Mouse (Mus musculus) C2C12 (cell line): ENCODE data around the gene Nup205.

ENCODE experiments used
- CEBPB ChIP-seq: IDR thresholded peaks from one replicate; pipeline ENCODE4 v1.6.1; 2011; ENCODE audit warnings: low read depth, mild to moderate bottlenecking, control low read depth, moderate library complexity
- CTCF ChIP-seq: IDR thresholded peaks from one replicate; pipeline ENCODE4 v1.5.1; 2011; ENCODE audit not compliant: control insufficient read depth, insufficient read depth, insufficient read length
- FOSL1 ChIP-seq: IDR thresholded peaks from one replicate; pipeline ENCODE4 v1.8.0; 2011; ENCODE audit warnings: mild to moderate bottlenecking, low read length; ENCODE audit not compliant: poor library complexity, insufficient read depth, severe bottlenecking
- MAX ChIP-seq: IDR thresholded peaks from one replicate; pipeline ENCODE4 v1.6.1; 2011; ENCODE audit warnings: mild to moderate bottlenecking, control low read depth
- MYOD1 ChIP-seq: IDR thresholded peaks from one replicate; pipeline ENCODE4 v1.6.1; 2011; ENCODE audit warnings: low read depth; ENCODE audit not compliant: control insufficient read depth, insufficient read length
- MYOG ChIP-seq: IDR thresholded peaks from one replicate; pipeline ENCODE4 v1.6.1; 2011; ENCODE audit not compliant: control insufficient read depth, insufficient read length; ENCODE audit errors: extremely low read depth
- USF1 ChIP-seq: IDR thresholded peaks from one replicate; pipeline ENCODE4 v1.6.1; 2011; ENCODE audit warnings: low read depth, mild to moderate bottlenecking, control low read depth, moderate library complexity

- TF ChIP-seq MAX (no peak), CTCF (no peak), MYOG (no peak), USF1 (no peak), MYOD1 (no peak), CEBPB (no peak), FOSL1 (no peak)
Measured at GRCm38 (mm10) chr6:35191198-35191597, 14.0 kb downstream of the Nup205 start.
